Mouse (Mus musculus): ENCODE results near the gene Ubald2. TPM values are rescaled to one million over a fixed set of nuclear protein-coding genes. Genes with fewer than 3 reads are reported as not detected.
A peak's percentile ranks its signal among the peaks of the same experiment; 100 is the strongest.
"Not testable (repeated sequence)": the region's sequence is repeated elsewhere in the genome, so short reads cannot be mapped to it uniquely, and the experiment has no call there.

Ubald2 gene
- polyA plus RNA-seq, 1 experiment from 2014 or later: 29.8 TPM

- 64% methylated on average over 5 of the region's 5 CpGs for WGBS (ENCODE audit: insufficient replicate concordance)
- no peak overlapping the region for H3K4me2 ChIP-seq (ENCODE audit: low read depth, low read length)
- no peak; the same call in 1 of the 2 replicates for ATAC-seq
- no peaks in the 10 kb centered on the region for H3K9me3 ChIP-seq (ENCODE audit: low read length)
- H3K9ac ChIP-seq (replicated peaks): no peak overlapping the region
- no peaks in the 10 kb centered on the region for H3K4me1 ChIP-seq (ENCODE audit: insufficient read depth)
- H3K36me3 ChIP-seq (replicated peaks; ENCODE audit: insufficient read depth, low read length): no peaks in the 10 kb centered on the region
- no peak overlapping the region for H3K27ac ChIP-seq (ENCODE audit: low read depth)
- no peak overlapping the region for H3K4me3 ChIP-seq (ENCODE audit: low read depth, low read length)
- H3K27me3 ChIP-seq (ENCODE audit: insufficient read depth, low read length): no peaks in the 10 kb centered on the region
- DNase-seq: no peak
- TF ChIP-seq EP300 (IDR thresholded peaks at IDR 0.05; ENCODE audit: low read depth): no peak
Observed at GRCm38 (mm10) chr11:116463338-116463737, 29.4 kb downstream of the Ubald2 start.

- Histone ChIP-seq H3K4me2 (ENCODE audit: low read depth, low read length) (no peak overlapping the region), H3K36me3 (replicated peaks; ENCODE audit: insufficient read depth, low read length) (no peaks in the 10 kb centered on the region), H3K9ac (replicated peaks) (no peak overlapping the region), H3K9me3 (ENCODE audit: low read length) (no peaks in the 10 kb centered on the region), H3K27me3 (ENCODE audit: insufficient read depth, low read length) (no peaks in the 10 kb centered on the region), H3K4me1 (ENCODE audit: insufficient read depth) (no peaks in the 10 kb centered on the region), H3K27ac (ENCODE audit: low read depth) (no peak overlapping the region), H3K4me3 (ENCODE audit: low read depth, low read length) (no peak overlapping the region)
- peak; percentile 91 for DNase-seq
- WGBS (ENCODE audit: insufficient replicate concordance): 5% methylated on average over 2 of the region's 2 CpGs
- peak; percentile 79 for ATAC-seq
- TF ChIP-seq CTCF (IDR thresholded peaks at IDR 0.05; ENCODE audit: low read depth) (peak; percentile 92), EP300 (IDR thresholded peaks at IDR 0.05; ENCODE audit: low read depth) (no peak)
Observed at GRCm38 (mm10) chr11:116463833-116464232, 29.9 kb downstream of the Ubald2 start.

- WGBS (ENCODE audit: insufficient replicate concordance): 62% methylated on average over 20 of the region's 20 CpGs
- H3K4me2 ChIP-seq (ENCODE audit: low read depth, low read length): no peak within 1 kb of the TSS
- no peak within 1 kb of the TSS for H3K9ac ChIP-seq (replicated peaks)
- H3K4me1 ChIP-seq (ENCODE audit: insufficient read depth): peaks cover 4% of the 10 kb centered on the region; the same call in 1 of the 2 replicates
- no peaks in the 10 kb centered on the region for H3K27me3 ChIP-seq (ENCODE audit: insufficient read depth, low read length)
- no peak within 1 kb of the TSS for H3K4me3 ChIP-seq (ENCODE audit: low read depth, low read length)
- H3K36me3 ChIP-seq (replicated peaks; ENCODE audit: insufficient read depth, low read length): peaks cover 6% of the 10 kb centered on the region; the same call in 1 of the 2 replicates
- ATAC-seq: no peak
- no peak within 1 kb of the TSS for H3K27ac ChIP-seq (ENCODE audit: low read depth)
- TF ChIP-seq EP300 (IDR thresholded peaks at IDR 0.05; ENCODE audit: low read depth) (no peak), CTCF (IDR thresholded peaks at IDR 0.05; ENCODE audit: low read depth) (no peak)
- no peaks in the 10 kb centered on the region for H3K9me3 ChIP-seq (ENCODE audit: low read length)
- no peak for DNase-seq
Observed at GRCm38 (mm10) chr11:116466141-116466540, 32.2 kb downstream of the Ubald2 start, which contains the start of gene Qrich2. TSS of gene Qrich2 (minus strand) at chr11:116466241.

- DNase-seq; H3K9me3 ChIP-seq (ENCODE audit: low read length); H3K27me3 ChIP-seq (ENCODE audit: insufficient read depth, low read length); H3K27ac ChIP-seq (ENCODE audit: low read depth); ATAC-seq; H3K4me3 ChIP-seq (ENCODE audit: low read depth, low read length); H3K4me1 ChIP-seq (ENCODE audit: insufficient read depth); H3K9ac ChIP-seq (replicated peaks); H3K4me2 ChIP-seq (ENCODE audit: low read depth, low read length): not testable (repeated sequence)
- WGBS (ENCODE audit: insufficient replicate concordance): 57% methylated on average over 3 of the region's 3 CpGs
- H3K36me3 ChIP-seq (replicated peaks; ENCODE audit: insufficient read depth, low read length): peaks cover 25% of the 10 kb centered on the region
Observed at GRCm38 (mm10) chr11:116468338-116468737, 34.4 kb downstream of the Ubald2 start.

- TF ChIP-seq EP300 (IDR thresholded peaks at IDR 0.05; ENCODE audit: low read depth) (no peak), CTCF (IDR thresholded peaks at IDR 0.05; ENCODE audit: low read depth) (no peak)
- WGBS (ENCODE audit: insufficient replicate concordance): 75% methylated on average over 3 of the region's 3 CpGs
- Histone ChIP-seq H3K36me3 (replicated peaks; ENCODE audit: insufficient read depth, low read length) (peaks cover 32% of the 10 kb centered on the region), H3K4me2 (ENCODE audit: low read depth, low read length) (no peak overlapping the region), H3K27me3 (ENCODE audit: insufficient read depth, low read length) (no peaks in the 10 kb centered on the region), H3K9me3 (ENCODE audit: low read length) (no peaks in the 10 kb centered on the region), H3K9ac (replicated peaks) (no peak overlapping the region), H3K4me1 (ENCODE audit: insufficient read depth) (peaks cover 4% of the 10 kb centered on the region; the same call in 1 of the 2 replicates), H3K27ac (ENCODE audit: low read depth) (no peak overlapping the region), H3K4me3 (ENCODE audit: low read depth, low read length) (no peak overlapping the region)
- no peak for DNase-seq
- ATAC-seq: peak; percentile 62
Observed at GRCm38 (mm10) chr11:116470249-116470648, 36.4 kb downstream of the Ubald2 start.

- no peak for ATAC-seq
- no peak overlapping the region for H3K9ac ChIP-seq (replicated peaks)
- H3K36me3 ChIP-seq (replicated peaks; ENCODE audit: insufficient read depth, low read length): peaks cover 36% of the 10 kb centered on the region
- H3K4me2 ChIP-seq (ENCODE audit: low read depth, low read length): no peak overlapping the region
- WGBS (ENCODE audit: insufficient replicate concordance): 83% methylated on average over 4 of the region's 4 CpGs
- TF ChIP-seq CTCF (IDR thresholded peaks at IDR 0.05; ENCODE audit: low read depth) (no peak), EP300 (IDR thresholded peaks at IDR 0.05; ENCODE audit: low read depth) (no peak)
- no peak overlapping the region for H3K4me3 ChIP-seq (ENCODE audit: low read depth, low read length)
- H3K27me3 ChIP-seq (ENCODE audit: insufficient read depth, low read length): no peaks in the 10 kb centered on the region
- no peaks in the 10 kb centered on the region for H3K9me3 ChIP-seq (ENCODE audit: low read length)
- H3K27ac ChIP-seq (ENCODE audit: low read depth): no peak overlapping the region
- H3K4me1 ChIP-seq (ENCODE audit: insufficient read depth): peaks cover 4% of the 10 kb centered on the region; the same call in 1 of the 2 replicates
- DNase-seq: no peak
Observed at GRCm38 (mm10) chr11:116470896-116471295, 37.0 kb downstream of the Ubald2 start.

GRCm38 (mm10) chr11:116472275-116472674 lies 38.4 kb downstream of the Ubald2 start:
- no peak for DNase-seq
- TF ChIP-seq EP300 (IDR thresholded peaks at IDR 0.05; ENCODE audit: low read depth): no peak
- TF ChIP-seq CTCF (IDR thresholded peaks at IDR 0.05; ENCODE audit: low read depth): no peak
- Histone ChIP-seq H3K9me3 (ENCODE audit: low read length) (no peaks in the 10 kb centered on the region), H3K36me3 (replicated peaks; ENCODE audit: insufficient read depth, low read length) (peaks cover 48% of the 10 kb centered on the region), H3K4me3 (ENCODE audit: low read depth, low read length) (no peak overlapping the region), H3K4me2 (ENCODE audit: low read depth, low read length) (no peak overlapping the region), H3K4me1 (ENCODE audit: insufficient read depth) (peaks cover 4% of the 10 kb centered on the region; the same call in 1 of the 2 replicates), H3K27ac (ENCODE audit: low read depth) (no peak overlapping the region), H3K9ac (replicated peaks) (no peak overlapping the region), H3K27me3 (ENCODE audit: insufficient read depth, low read length) (no peaks in the 10 kb centered on the region)
- 63% methylated on average over 4 of the region's 4 CpGs for WGBS (ENCODE audit: insufficient replicate concordance)
- no peak for ATAC-seq
